In genomic region chr2:127483001-127483400, GRCm38 (mm10) we compare ENCODE assay signal across 8 mouse cellular contexts. TPM values are rescaled to one million over a fixed set of nuclear protein-coding genes. Genes with fewer than 3 reads are reported as not detected.
A peak's percentile ranks its signal among the peaks of the same experiment; 100 is the strongest.
DNase-seq lines count a peak whose midpoint lies in the region; ATAC-seq lines count a peak whose summit lies in the region.

No protein-coding gene starts in this region.

- intact Hi-C loops in heart, postnatal 14 days (cut with DNase I) = no loop called here

- H3K27me3 ChIP-seq in neural tube, embryonic 12.5 days (replicated peaks) = peaks cover 76% of the 10 kb centered on the region

- peaks cover 25% of the 10 kb centered on the region for H3K4me1 ChIP-seq in neural tube, embryonic 12.5 days

- WGBS in neural tube, embryonic 12.5 days = 2% methylated on average over 21 of the region's 21 CpGs

- H3K36me3 ChIP-seq in neural tube, embryonic 12.5 days = no peaks in the 10 kb centered on the region

- ATAC-seq in frontal cortex, adult (ENCODE audit: low TSS enrichment) = peak; percentile 8; the same call in 1 of the 2 replicates
- no peak for ATAC-seq in neural tube, embryonic 12.5 days (ENCODE audit: low FRiP score, low read depth)

- H3K9me3 ChIP-seq in neural tube, embryonic 12.5 days = no peaks in the 10 kb centered on the region

- peak overlapping the region; percentile 38 for H3K4me3 ChIP-seq in neural tube, embryonic 12.5 days

- DNase-seq in frontal cortex, postnatal 10 days (ENCODE audit: low spot score in 2 of 2) = no peak
- peak; percentile 31 for DNase-seq in embryo, embryonic 9.5 days (ENCODE audit: extremely low spot score)
- DNase-seq in heart, postnatal 14 days = peak; percentile 18 to 46
- peak; percentile 11 for DNase-seq in liver
- DNase-seq in adrenal gland, postnatal 25 days = no peak
- no peak for DNase-seq in layer of hippocampus, adult 8-10 months (ENCODE audit: low spot score in 2 of 2)

- peak overlapping the region; percentile 70 for H3K4me2 ChIP-seq in neural tube, embryonic 12.5 days (replicated peaks)

- H3K27ac ChIP-seq in neural tube, embryonic 12.5 days = no peak overlapping the region

- no peak overlapping the region for H3K9ac ChIP-seq in neural tube, embryonic 12.5 days

RNA-seq across cellular contexts. Expression of gene Fahd2a, which starts 38.6 kb away (rescaled TPM):
- 10 to 100 TPM; 25.9 to 30.2 TPM for total RNA-seq in heart, postnatal 14 days (2021)
- 26.3 and 29.2 TPM in 2 replicates for polyA plus RNA-seq in neural tube, embryonic 12.5 days (2016; fragmentation: Nextera tagmentation; extraction: Ambion mirVana)
- 42.0 and 46.8 TPM in 2 replicates for total RNA-seq in adrenal gland, postnatal 25 days (2021)
- 10 to 100 TPM; 17.9 to 21.1 (median 19.8) TPM for total RNA-seq in layer of hippocampus, adult 8-10 months (2022)

RNA-seq across cellular contexts. Expression of gene Kcnip3, which starts 38.9 kb away (rescaled TPM):
- 1 to 10 TPM; 1.5 to 1.8 TPM for total RNA-seq in heart, postnatal 14 days (2021)
- polyA plus RNA-seq in neural tube, embryonic 12.5 days (2016; fragmentation: Nextera tagmentation; extraction: Ambion mirVana) = 1.6 TPM in 2 replicates
- 4.8 and 6.0 TPM in 2 replicates for total RNA-seq in adrenal gland, postnatal 25 days (2021)
- 10 to 100 TPM; 74.3 to 80.1 (median 78.6) TPM for total RNA-seq in layer of hippocampus, adult 8-10 months (2022)

RNA-seq across cellular contexts. Expression of gene Gpat2, which starts 58.0 kb away (rescaled TPM):
- under 1 TPM in 1 of 2 experiments, not detected in 1; 0.12 TPM for total RNA-seq in heart, postnatal 14 days (2021)
- 0.14 TPM in 2 replicates for polyA plus RNA-seq in neural tube, embryonic 12.5 days (2016; fragmentation: Nextera tagmentation; extraction: Ambion mirVana)
- total RNA-seq in adrenal gland, postnatal 25 days (2021) = 0.43 TPM in 1 of 2 replicates, not detected in the other
- under 1 TPM in 2 of 4 experiments, not detected in 2; 0.13 to 0.27 TPM for total RNA-seq in layer of hippocampus, adult 8-10 months (2022)

RNA-seq across cellular contexts. Expression of gene Prom2, which starts 58.3 kb away (rescaled TPM):
- total RNA-seq in heart, postnatal 14 days (2021) = not detected
- polyA plus RNA-seq in neural tube, embryonic 12.5 days (2016; fragmentation: Nextera tagmentation; extraction: Ambion mirVana) = 0.32 and 0.60 TPM in 2 replicates
- total RNA-seq in adrenal gland, postnatal 25 days (2021) = 0.18 TPM in 1 of 2 replicates, not detected in the other
- under 1 TPM in 3 of 4 experiments, not detected in 1; 0.09 to 0.39 (median 0.18) TPM for total RNA-seq in layer of hippocampus, adult 8-10 months (2022)

Comparison
In these comparisons a context has a peak if more than half of its experiments do, and no peak if none do; other contexts are left out.
1. DNase-seq: peak in embryo, embryonic 9.5 days (single experiment), heart, postnatal 14 days (2 of 2) and liver (single experiment); none in frontal cortex, postnatal 10 days (0 of 2), adrenal gland, postnatal 25 days (single experiment) and layer of hippocampus, adult 8-10 months (0 of 2).
2. RNA of gene Kcnip3, which starts 38.9 kb away (total RNA-seq): 74.3 to 80.1 TPM in layer of hippocampus, adult 8-10 months; 4.8 to 6.0 TPM in adrenal gland, postnatal 25 days and 1.5 to 1.8 TPM in heart, postnatal 14 days; every median in the first group is over 10 times any median in the second.